Mouse (Mus musculus) midbrain, postnatal 0 days (tissue): Measurements from ENCODE around the gene Ugt8a. TPM values are rescaled to one million over a fixed set of nuclear protein-coding genes. Genes with fewer than 3 reads are reported as not detected.

Source experiments
- ATAC-seq: fragments of 200-750 bp; cut with Nextera tagmentation; 2 replicates; pipeline ENCODE4 v1.8.0; 2017; ENCODE audit warnings: moderate number of reproducible peaks, mild to moderate bottlenecking, moderate TSS enrichment, moderate library complexity; ENCODE audit not compliant: low FRiP score
- DNase-seq: peaks from one replicate; pipeline ENCODE4 v3.0.0-alpha.2; 2015; ENCODE audit warnings: low spot score
- H3K27ac ChIP-seq: fragments of 300-500 bp; sonication (generic); 2 replicates; pipeline ENCODE4 v1.5.1; 2014; ENCODE audit warnings: low read depth, mild to moderate bottlenecking, low read length, mixed read lengths
- H3K27me3 ChIP-seq: fragments of 300-500 bp; sonication (generic); 2 replicates; pipeline ENCODE4 v1.6.1; 2014; ENCODE audit warnings: low read length, control low read depth, mixed read lengths; ENCODE audit not compliant: insufficient read depth
- H3K36me3 ChIP-seq: fragments of 300-500 bp; sonication (generic); 2 replicates; pipeline ENCODE4 v1.6.1; 2014; ENCODE audit warnings: low read length, control low read depth, mixed read lengths; ENCODE audit not compliant: insufficient read depth
- H3K4me1 ChIP-seq: fragments of 300-500 bp; sonication (generic); 2 replicates; pipeline ENCODE4 v1.6.1; 2014; ENCODE audit warnings: mild to moderate bottlenecking, control low read depth, antibody characterized with exemption, low read length, mixed read lengths; ENCODE audit not compliant: insufficient read depth
- H3K4me2 ChIP-seq: fragments of 300-500 bp; sonication (generic); 2 replicates; pipeline ENCODE4 v1.6.1; 2014; ENCODE audit warnings: low read depth, mild to moderate bottlenecking, low read length, mixed read lengths; ENCODE audit not compliant: poor library complexity, severe bottlenecking
- H3K4me3 ChIP-seq: fragments of 300-500 bp; sonication (generic); 2 replicates; pipeline ENCODE4 v1.5.1; 2014; ENCODE audit warnings: low read depth, mild to moderate bottlenecking, low read length, moderate library complexity
- H3K9ac ChIP-seq: fragments of 300-500 bp; sonication (generic); replicated peaks from 2 replicates; pipeline ENCODE4 v1.6.1; 2014; ENCODE audit warnings: mild to moderate bottlenecking, low read length, moderate library complexity, mixed read lengths; ENCODE audit not compliant: poor library complexity, severe bottlenecking
- H3K9me3 ChIP-seq: fragments of 300-500 bp; sonication (generic); 2 replicates; pipeline ENCODE4 v1.6.1; 2016; ENCODE audit warnings: low read length, control low read depth
- CTCF ChIP-seq: IDR thresholded peaks from 2 replicates; pipeline ENCODE4 v1.5.1; 2016; ENCODE audit warnings: antibody characterized with exemption, mild to moderate bottlenecking
- WGBS: fragments of 180-500 bp; shearing (Covaris S2); extraction: QIAGEN DNeasy Blood & Tissue Kit; methylation state at CpG from one replicate; pipeline ENCODE4 v1.1.7; 2014; 5-methylcytosine and 5-hydroxymethylcytosine counted together
- polyA plus RNA-seq: library from polyadenylated mRNA; unstranded; fragments of >200 nt; fragmentation: Nextera tagmentation; extraction: Ambion mirVana; gene quantifications from 2 replicates; pipeline ENCODE4 v1.2.1, GENCODE M21; 2015
- total RNA-seq: library from RNA; depleted of rRNA; stranded (reverse); fragments of >200 nt; gene quantifications from 2 replicates; pipeline ENCODE4 v1.2.3, GENCODE M21; 2014

Ugt8a gene
- total and polyA plus RNA-seq, 2 experiments from 2014 or later: 2.5 to 6.0 TPM

GRCm38 (mm10) chr3:125956196-125956885 is 17.9 kb upstream of the Ugt8a start:
- 64% methylated on average over 3 of the region's 3 CpGs for WGBS
- Histone ChIP-seq H3K9me3 (no peaks in the 10 kb centered on the region), H3K27ac (no peak overlapping the region), H3K4me2 (no peak overlapping the region), H3K9ac (no peak overlapping the region), H3K4me3 (no peak overlapping the region), H3K27me3 (no peaks in the 10 kb centered on the region), H3K36me3 (no peaks in the 10 kb centered on the region), H3K4me1 (no peaks in the 10 kb centered on the region)
- TF ChIP-seq CTCF: no peak
- no peak for ATAC-seq
- no peak for DNase-seq

- no peak overlapping the region for H3K27ac ChIP-seq
- H3K4me3 ChIP-seq: no peak overlapping the region
- H3K36me3 ChIP-seq: no peaks in the 10 kb centered on the region
- no peaks in the 10 kb centered on the region for H3K9me3 ChIP-seq
- no peak overlapping the region for H3K9ac ChIP-seq
- 73% methylated on average over 1 of the region's 1 CpGs for WGBS
- H3K4me1 ChIP-seq: no peaks in the 10 kb centered on the region
- H3K27me3 ChIP-seq: no peaks in the 10 kb centered on the region
- H3K4me2 ChIP-seq: no peak overlapping the region
- no peak for DNase-seq
- ATAC-seq: no peak
- no peak for TF ChIP-seq CTCF
Observed at GRCm38 (mm10) chr3:125954881-125955280, 16.5 kb upstream of the Ugt8a start.

GRCm38 (mm10) chr3:125940811-125941210 is 2.4 kb upstream of the Ugt8a start:
- TF ChIP-seq CTCF: no peak
- WGBS: 88% methylated on average over 3 of the region's 3 CpGs
- H3K4me3 ChIP-seq: no peak overlapping the region
- no peaks in the 10 kb centered on the region for H3K36me3 ChIP-seq
- no peaks in the 10 kb centered on the region for H3K4me1 ChIP-seq
- H3K27ac ChIP-seq: no peak overlapping the region
- no peaks in the 10 kb centered on the region for H3K9me3 ChIP-seq
- DNase-seq (no peak), ATAC-seq (no peak)
- no peaks in the 10 kb centered on the region for H3K27me3 ChIP-seq
- H3K9ac ChIP-seq: no peak overlapping the region
- no peak overlapping the region for H3K4me2 ChIP-seq

GRCm38 (mm10) chr3:125938756-125939109 is 314 bp upstream of the Ugt8a start:
- no peak overlapping the region for H3K27ac ChIP-seq
- peak overlapping the region; percentile 46; the same call in 1 of the 2 replicates for H3K9ac ChIP-seq
- peak overlapping the region; percentile 68 for H3K4me3 ChIP-seq
- no peaks in the 10 kb centered on the region for H3K27me3 ChIP-seq
- ATAC-seq: peak; percentile 79
- H3K4me2 ChIP-seq: peak overlapping the region; percentile 93
- H3K4me1 ChIP-seq: no peaks in the 10 kb centered on the region
- no peaks in the 10 kb centered on the region for H3K9me3 ChIP-seq
- no peak for DNase-seq
- no peaks in the 10 kb centered on the region for H3K36me3 ChIP-seq
- under 1% methylated on average over 34 of the region's 37 CpGs for WGBS
- no peak for TF ChIP-seq CTCF

GRCm38 (mm10) chr3:125937536-125938091 is 805 bp downstream of the Ugt8a start:
- Histone ChIP-seq H3K4me1 (no peaks in the 10 kb centered on the region), H3K4me3 (peak overlapping the region; percentile 68), H3K9ac (peak overlapping the region; percentile 46), H3K27me3 (no peaks in the 10 kb centered on the region), H3K27ac (no peak overlapping the region), H3K36me3 (no peaks in the 10 kb centered on the region), H3K4me2 (peak overlapping the region; percentile 93), H3K9me3 (no peaks in the 10 kb centered on the region)
- ATAC-seq: peak; percentile 39; the same call in 1 of the 2 replicates
- no peak for TF ChIP-seq CTCF
- 1% methylated on average over 43 of the region's 43 CpGs for WGBS
- no peak for DNase-seq

GRCm38 (mm10) chr3:125935796-125936195 is 2.6 kb downstream of the Ugt8a start:
- DNase-seq (no peak), ATAC-seq (no peak)
- Histone ChIP-seq H3K9ac (no peak overlapping the region), H3K27ac (no peak overlapping the region), H3K9me3 (no peaks in the 10 kb centered on the region), H3K4me3 (no peak overlapping the region), H3K27me3 (no peaks in the 10 kb centered on the region), H3K4me1 (no peaks in the 10 kb centered on the region), H3K36me3 (no peaks in the 10 kb centered on the region), H3K4me2 (no peak overlapping the region)
- TF ChIP-seq CTCF: no peak
